22 mouse cellular contexts compared by ENCODE assay signal in genomic region chr1:185177860-185178259, GRCm38 (mm10). TPM values are rescaled to one million over a fixed set of nuclear protein-coding genes. Genes with fewer than 3 reads are reported as not detected.
DNase-seq lines count a peak whose midpoint lies in the region; ATAC-seq and TF ChIP-seq lines count a peak whose summit lies in the region.
"Had no signal": no experiment of that assay in that cellular context is flagged by ENCODE, and none has a peak within 500 bp of the region (broad histone marks: within the 10 kb centered on the region; RNA-seq: fewer than 3 reads in every experiment).

No protein-coding gene starts in this region.

- DNase-seq in midbrain, embryonic 11.5 days (ENCODE audit: low spot score, missing footprints), result peak; percentile 47
- DNase-seq in midbrain, embryonic 14.5 days, result no peak
- DNase-seq in left cerebral cortex, adult 2 months (ENCODE audit: extremely low spot score in 1 of 2, low spot score in 2 of 2), result peak; percentile 33 to 38
- DNase-seq in right cerebral cortex, adult 2 months (ENCODE audit: low spot score in 2 of 2), result peak; percentile 63 to 64
- no peak for DNase-seq in Muller cell, postnatal 12 days (ENCODE audit: inconsistent ontology term)
- DNase-seq in limb, embryonic 10.5 days (ENCODE audit: low spot score), result no peak
- no peak for DNase-seq in hindbrain, postnatal 0 days (ENCODE audit: low spot score)
- DNase-seq: adrenal gland, adult 8-10 months; cerebellum, adult 9-10 months; heart, postnatal 4 days; kidney, postnatal 36 days; liver, postnatal 0 days; lung, postnatal 10 days; thymus, adult 18-20 months; thymus, postnatal 4 days had no signal

- no peak overlapping the region for H3K27ac ChIP-seq in midbrain, embryonic 11.5 days (ENCODE audit: low read depth, low read length)
- H3K27ac ChIP-seq in midbrain, embryonic 14.5 days (replicated peaks; ENCODE audit: low read depth, low read length), result no peak overlapping the region
- no peak overlapping the region for H3K27ac ChIP-seq in left cerebral cortex, adult 2 months
- H3K27ac ChIP-seq in limb, embryonic 10.5 days, result no peak overlapping the region
- H3K27ac ChIP-seq in hindbrain, postnatal 0 days, result no peak overlapping the region
- H3K27ac ChIP-seq: embryonic facial prominence, embryonic 15.5 days; hindbrain, embryonic 14.5 days; midbrain, embryonic 10.5 days; neural tube, embryonic 15.5 days; stomach, embryonic 15.5 days had no signal

- no peaks in the 10 kb centered on the region for H3K4me1 ChIP-seq in midbrain, embryonic 11.5 days (ENCODE audit: control insufficient read depth, insufficient read depth, low read length)
- H3K4me1 ChIP-seq in midbrain, embryonic 14.5 days (ENCODE audit: control insufficient read depth, insufficient read depth, low read length), result no peaks in the 10 kb centered on the region
- H3K4me1 ChIP-seq in limb, embryonic 10.5 days, result no peaks in the 10 kb centered on the region
- H3K4me1 ChIP-seq in hindbrain, postnatal 0 days (ENCODE audit: insufficient read depth, low read length), result no peaks in the 10 kb centered on the region
- H3K4me1 ChIP-seq: embryonic facial prominence, embryonic 15.5 days; midbrain, embryonic 10.5 days; neural tube, embryonic 15.5 days; stomach, embryonic 15.5 days had no signal

- intact Hi-C loops in left cerebral cortex, adult 2 months (cut with DNase I), result no loop called here

- H3K27me3 ChIP-seq in midbrain, embryonic 11.5 days (ENCODE audit: control insufficient read depth, insufficient read depth, low read length), result no peaks in the 10 kb centered on the region
- no peaks in the 10 kb centered on the region for H3K27me3 ChIP-seq in midbrain, embryonic 14.5 days (ENCODE audit: control insufficient read depth, insufficient read depth, low read length)
- no peaks in the 10 kb centered on the region for H3K27me3 ChIP-seq in limb, embryonic 10.5 days (ENCODE audit: low read depth, poor library complexity, severe bottlenecking)
- H3K27me3 ChIP-seq in hindbrain, postnatal 0 days (ENCODE audit: insufficient read depth, low read length), result no peaks in the 10 kb centered on the region
- H3K27me3 ChIP-seq: embryonic facial prominence, embryonic 15.5 days; neural tube, embryonic 15.5 days; stomach, embryonic 15.5 days had no signal

- no peak overlapping the region for H3K9ac ChIP-seq in midbrain, embryonic 11.5 days (ENCODE audit: low read length)
- no peak overlapping the region for H3K9ac ChIP-seq in midbrain, embryonic 14.5 days (replicated peaks; ENCODE audit: low read length)
- no peak overlapping the region for H3K9ac ChIP-seq in hindbrain, postnatal 0 days (replicated peaks; ENCODE audit: low read length)
- H3K9ac ChIP-seq: embryonic facial prominence, embryonic 15.5 days; hindbrain, embryonic 14.5 days; liver, postnatal 0 days; neural tube, embryonic 15.5 days; stomach, embryonic 15.5 days had no signal

- no peaks in the 10 kb centered on the region for H3K36me3 ChIP-seq in midbrain, embryonic 11.5 days (ENCODE audit: control insufficient read depth, insufficient read depth, low read length)
- no peaks in the 10 kb centered on the region for H3K36me3 ChIP-seq in midbrain, embryonic 14.5 days (ENCODE audit: control insufficient read depth, insufficient read depth, low read length)
- H3K36me3 ChIP-seq in limb, embryonic 10.5 days, result no peaks in the 10 kb centered on the region
- H3K36me3 ChIP-seq in hindbrain, postnatal 0 days (ENCODE audit: insufficient read depth, low read length), result no peaks in the 10 kb centered on the region
- H3K36me3 ChIP-seq: embryonic facial prominence, embryonic 15.5 days; midbrain, embryonic 10.5 days; neural tube, embryonic 15.5 days; stomach, embryonic 15.5 days had no signal

- no peak overlapping the region for H3K4me3 ChIP-seq in midbrain, embryonic 11.5 days (ENCODE audit: low read depth, low read length)
- no peak overlapping the region for H3K4me3 ChIP-seq in midbrain, embryonic 14.5 days (replicated peaks; ENCODE audit: low read depth, low read length)
- H3K4me3 ChIP-seq in left cerebral cortex, adult 2 months, result no peak overlapping the region
- H3K4me3 ChIP-seq in limb, embryonic 10.5 days, result no peak overlapping the region
- no peak overlapping the region for H3K4me3 ChIP-seq in hindbrain, postnatal 0 days (ENCODE audit: low read length)
- H3K4me3 ChIP-seq: embryonic facial prominence, embryonic 15.5 days; midbrain, embryonic 10.5 days; neural tube, embryonic 15.5 days; stomach, embryonic 15.5 days had no signal

- no peak for ATAC-seq in midbrain, embryonic 11.5 days (ENCODE audit: low FRiP score)
- ATAC-seq in midbrain, embryonic 14.5 days (ENCODE audit: low FRiP score, low TSS enrichment), result no peak
- ATAC-seq in hindbrain, postnatal 0 days, result no peak
- ATAC-seq: activated CD4-positive, CD25-positive, alpha-beta regulatory T cell, adult 4 months; forebrain, embryonic 14.5 days; liver, postnatal 0 days had no signal

- H3K9me3 ChIP-seq in midbrain, embryonic 11.5 days (ENCODE audit: control insufficient read depth, low read length), result no peaks in the 10 kb centered on the region
- no peaks in the 10 kb centered on the region for H3K9me3 ChIP-seq in midbrain, embryonic 14.5 days (ENCODE audit: control insufficient read depth, low read length)
- H3K9me3 ChIP-seq in limb, embryonic 10.5 days (replicated peaks), result no peaks in the 10 kb centered on the region
- no peaks in the 10 kb centered on the region for H3K9me3 ChIP-seq in hindbrain, postnatal 0 days (ENCODE audit: low read length)
- H3K9me3 ChIP-seq: embryonic facial prominence, embryonic 15.5 days; neural tube, embryonic 15.5 days; stomach, embryonic 15.5 days had no signal

- WGBS in midbrain, embryonic 11.5 days, result 85% methylated on average over 6 of the region's 6 CpGs
- 89% methylated on average over 6 of the region's 6 CpGs for WGBS in midbrain, embryonic 14.5 days
- WGBS in limb, embryonic 10.5 days, result 84% methylated on average over 6 of the region's 6 CpGs
- WGBS in hindbrain, postnatal 0 days, result 80% methylated on average over 6 of the region's 6 CpGs

- TF ChIP-seq CTCF in left cerebral cortex, adult 2 months (IDR thresholded peaks at IDR 0.05), result no peak
- TF ChIP-seq CTCF in hindbrain, postnatal 0 days (IDR thresholded peaks at IDR 0.05; ENCODE audit: low read depth), result no peak

- no peak overlapping the region for H3K4me2 ChIP-seq in midbrain, embryonic 11.5 days
- no peak overlapping the region for H3K4me2 ChIP-seq in midbrain, embryonic 14.5 days (ENCODE audit: low read length)
- no peak overlapping the region for H3K4me2 ChIP-seq in hindbrain, postnatal 0 days (ENCODE audit: low read depth, low read length)
- H3K4me2 ChIP-seq: embryonic facial prominence, embryonic 15.5 days; hindbrain, embryonic 14.5 days; neural tube, embryonic 15.5 days; stomach, embryonic 15.5 days had no signal

RNA-seq across cellular contexts. Expression of gene Rab3gap2, which starts 26.1 kb away (rescaled TPM):
- 21.0 and 22.3 TPM in 2 replicates for polyA plus RNA-seq in midbrain, embryonic 11.5 days (2014; fragmentation: Nextera tagmentation; extraction: Ambion mirVana)
- polyA plus RNA-seq in midbrain, embryonic 14.5 days (2014; fragmentation: Nextera tagmentation; extraction: Ambion mirVana), result 20.6 and 26.5 TPM in 2 replicates
- total RNA-seq in left cerebral cortex, adult 2 months (2021), result 10 to 100 TPM; 75.3 to 84.1 TPM
- 17.7 and 20.6 TPM in 2 replicates for polyA plus RNA-seq in limb, embryonic 10.5 days (2016; fragmentation: Nextera tagmentation; extraction: Ambion mirVana)
- total RNA-seq in hindbrain, postnatal 0 days (2014; rRNA removed), result 31.7 and 34.4 TPM in 2 replicates
- 19.3 and 19.7 TPM in 2 replicates for polyA plus RNA-seq in hindbrain, postnatal 0 days (2015; fragmentation: Nextera tagmentation; extraction: Ambion mirVana)

Comparison
In these comparisons a context has a peak if more than half of its experiments do, and no peak if none do; other contexts are left out.
1. DNase-seq: peak in midbrain, embryonic 11.5 days (single experiment), left cerebral cortex, adult 2 months (2 of 2) and right cerebral cortex, adult 2 months (2 of 2); none in midbrain, embryonic 14.5 days (single experiment), Muller cell, postnatal 12 days (single experiment), limb, embryonic 10.5 days (single experiment) and hindbrain, postnatal 0 days (single experiment).